Mouse (Mus musculus): ENCODE measurements around the gene Gm13043.
"Not testable (repeated sequence)": the region's sequence is repeated elsewhere in the genome, so short reads cannot be mapped to it uniquely, and the experiment has no call there.

Gm13043 gene

DNA sequence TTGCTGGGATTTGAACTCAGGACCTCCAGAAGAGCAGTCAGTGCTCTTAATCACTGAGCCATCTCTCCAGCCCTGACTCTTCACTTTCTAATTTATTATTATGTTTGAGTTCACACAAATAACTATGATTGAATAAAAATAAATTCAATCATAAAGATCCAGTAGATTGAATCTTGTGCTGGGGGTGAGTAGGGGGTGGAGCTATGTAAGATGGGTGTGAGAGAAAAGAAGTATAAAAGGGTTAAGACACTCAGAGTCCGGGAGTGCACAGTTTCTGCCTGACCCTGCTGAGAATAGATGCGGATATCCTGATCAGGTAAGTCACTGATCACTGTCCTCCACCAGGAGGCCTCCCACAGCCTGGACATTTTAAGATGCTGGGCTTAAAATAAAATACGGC lies at the start of gene Gm13043:
Gm13043 (plus strand) TSS at position 301 of the 400 bp plus-strand sequence.
- DNase-seq (ENCODE audit: low read depth, low spot score): no peak

DNA sequence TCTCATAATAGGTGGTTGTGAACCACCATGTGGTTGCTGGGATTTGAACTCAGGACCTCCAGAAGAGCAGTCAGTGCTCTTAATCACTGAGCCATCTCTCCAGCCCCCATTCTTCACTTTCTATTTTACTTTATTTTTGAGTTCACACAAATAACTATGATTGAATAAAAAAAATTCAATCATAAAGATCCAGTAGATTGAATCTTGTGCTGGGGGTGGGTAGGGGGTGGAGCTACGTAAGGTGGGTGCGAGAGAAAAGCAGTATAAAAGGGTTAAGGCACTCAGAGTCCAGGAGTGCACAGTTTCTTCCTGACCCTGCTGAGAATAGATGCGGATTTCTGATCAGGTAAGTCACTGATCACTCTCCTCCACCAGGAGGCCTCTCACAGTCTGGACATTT lies 24.5 kb downstream of the Gm13043 start, which contains the start of gene Gm13040:
Gm13040 (plus strand) TSS at position 301 of the 400 bp plus-strand sequence.
- not testable (repeated sequence) for DNase-seq (ENCODE audit: low read depth, low spot score)

DNA sequence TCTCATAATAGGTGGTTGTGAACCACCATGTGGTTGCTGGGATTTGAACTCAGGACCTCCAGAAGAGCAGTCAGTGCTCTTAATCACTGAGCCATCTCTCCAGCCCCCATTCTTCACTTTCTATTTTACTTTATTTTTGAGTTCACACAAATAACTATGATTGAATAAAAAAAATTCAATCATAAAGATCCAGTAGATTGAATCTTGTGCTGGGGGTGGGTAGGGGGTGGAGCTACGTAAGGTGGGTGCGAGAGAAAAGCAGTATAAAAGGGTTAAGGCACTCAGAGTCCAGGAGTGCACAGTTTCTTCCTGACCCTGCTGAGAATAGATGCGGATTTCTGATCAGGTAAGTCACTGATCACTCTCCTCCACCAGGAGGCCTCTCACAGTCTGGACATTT lies 40.3 kb downstream of the Gm13043 start, which contains the start of the genes BC080695 and Gm13057:
BC080695 (plus strand) TSS at position 301 of the 400 bp plus-strand sequence.
Gm13057 (plus strand) TSS at position 310 of the 400 bp plus-strand sequence.
- not testable (repeated sequence) for DNase-seq (ENCODE audit: low read depth, low spot score)

Data from ZHBTc4 (cell line).